Mouse (Mus musculus) intestine, embryonic 16.5 days (tissue): ENCODE measurements around the gene Kmt2b. TPM values are rescaled to one million over a fixed set of nuclear protein-coding genes. Genes with fewer than 3 reads are reported as not detected.

Experiments used
- microRNA-seq: library from miRNA; unstranded; fragments of <30 nt; microRNA quantifications from one replicate; pipeline ENCODE4, GENCODE M21; 2016
- polyA plus RNA-seq: library from polyadenylated mRNA; unstranded; fragments of >200 nt; fragmentation: Nextera tagmentation; extraction: Ambion mirVana; gene quantifications from 2 replicates; pipeline ENCODE4 v1.2.1, GENCODE M21; 2015

Kmt2b gene
- polyA plus RNA-seq, 1 experiment from 2014 or later: 6.8 TPM

Small RNA genes within 50 kb of the gene (microRNA-seq; reads per million reads assigned to microRNA genes)
- gene Gm38670: not detected
- not detected for gene Mir3569

Other genes with a start within 250 kb of the Kmt2b start
- gene Lrfn3, start 226.0 kb downstream of the Kmt2b start, polyA plus RNA-seq: 2.5 and 3.0 TPM in 2 replicates
- gene Tyrobp, start 175.0 kb downstream of the Kmt2b start, polyA plus RNA-seq: 55.2 and 59.9 TPM in 2 replicates
- 2.4 and 3.1 TPM in 2 replicates for gene Hcst, start 168.9 kb downstream of the Kmt2b start, polyA plus RNA-seq
- 2.6 TPM in 2 replicates for gene Nfkbid, start 167.0 kb downstream of the Kmt2b start, polyA plus RNA-seq
- 32.4 and 33.3 TPM in 2 replicates for gene Aplp1, start 143.2 kb downstream of the Kmt2b start, polyA plus RNA-seq
- 1.0 and 1.1 TPM in 2 replicates for gene Kirrel2, start 131.0 kb downstream of the Kmt2b start, polyA plus RNA-seq
- gene Nphs1, start 130.4 kb downstream of the Kmt2b start, polyA plus RNA-seq: 0.94 and 1.8 TPM in 2 replicates
- gene Prodh2, start 95.1 kb downstream of the Kmt2b start, polyA plus RNA-seq: 9.9 and 13.0 TPM in 2 replicates
- gene Arhgap33, start 53.7 kb downstream of the Kmt2b start, polyA plus RNA-seq: 5.6 and 6.4 TPM in 2 replicates
- 48.4 and 53.8 TPM in 2 replicates for gene Hspb6, start 36.5 kb downstream of the Kmt2b start, polyA plus RNA-seq
- gene Proser3, start 36.4 kb downstream of the Kmt2b start, polyA plus RNA-seq: 6.3 and 7.6 TPM in 2 replicates
- 44.5 and 50.0 TPM in 2 replicates for gene Lin37, start 28.9 kb downstream of the Kmt2b start, polyA plus RNA-seq
- gene U2af1l4, start 25.4 kb downstream of the Kmt2b start, polyA plus RNA-seq: 71.2 and 73.8 TPM in 2 replicates
- 9.2 and 9.3 TPM in 2 replicates for gene Gm49396, start 25.4 kb downstream of the Kmt2b start, polyA plus RNA-seq
- gene Psenen, start 25.1 kb downstream of the Kmt2b start, polyA plus RNA-seq: 158 and 168 TPM in 2 replicates
- 3.7 and 5.4 TPM in 2 replicates for gene Igflr1, start 23.3 kb downstream of the Kmt2b start, polyA plus RNA-seq
- gene Zbtb32, start 10.2 kb upstream of the Kmt2b start, polyA plus RNA-seq: 1.2 and 1.9 TPM in 2 replicates
- gene Upk1a, start 24.1 kb upstream of the Kmt2b start, polyA plus RNA-seq: 5.9 and 7.3 TPM in 2 replicates
- gene Cox6b1, start 37.4 kb upstream of the Kmt2b start, polyA plus RNA-seq: 1,335 and 1,344 TPM in 2 replicates
- gene Etv2, start 47.1 kb upstream of the Kmt2b start, polyA plus RNA-seq: not detected in 2 replicates
- 93.8 and 95.7 TPM in 2 replicates for gene Rbm42, start 61.6 kb upstream of the Kmt2b start, polyA plus RNA-seq
- 33.7 and 39.4 TPM in 2 replicates for gene Haus5, start 76.3 kb upstream of the Kmt2b start, polyA plus RNA-seq
- gene Pmis2, start 82.9 kb upstream of the Kmt2b start, polyA plus RNA-seq: not detected in 2 replicates
- 4.7 and 4.8 TPM in 2 replicates for gene 2200002J24Rik, start 110.2 kb upstream of the Kmt2b start, polyA plus RNA-seq
- gene Atp4a, start 123.5 kb upstream of the Kmt2b start, polyA plus RNA-seq: 1.6 and 2.5 TPM in 2 replicates
- gene Tmem147, start 140.8 kb upstream of the Kmt2b start, polyA plus RNA-seq: 242 and 249 TPM in 2 replicates
- 0.32 TPM in 1 of 2 replicates, not detected in the other for gene Gapdhs, start 155.0 kb upstream of the Kmt2b start, polyA plus RNA-seq
- 0.89 and 1.6 TPM in 2 replicates for gene Sbsn, start 162.7 kb upstream of the Kmt2b start, polyA plus RNA-seq
- gene Dmkn, start 175.0 kb upstream of the Kmt2b start, polyA plus RNA-seq: 4.4 and 5.8 TPM in 2 replicates
- 1.5 and 3.4 TPM in 2 replicates for gene Krtdap, start 199.2 kb upstream of the Kmt2b start, polyA plus RNA-seq
- gene Ffar2, start 235.0 kb upstream of the Kmt2b start, polyA plus RNA-seq: 10.9 and 11.7 TPM in 2 replicates